Mouse (Mus musculus) bone marrow, adult 2 months (tissue): ENCODE results near the gene Adarb1.

ENCODE experiments used
- CTCF ChIP-seq: fragments of 200-500 bp; IDR thresholded peaks from 2 replicates; pipeline ENCODE4 v1.5.1; 2011; ENCODE audit warnings: low read length, control low read depth; ENCODE audit not compliant: control insufficient read depth, insufficient read depth
- POLR2A ChIP-seq: fragments of 200-500 bp; IDR thresholded peaks from 2 replicates; pipeline ENCODE4 v1.6.1; 2011; ENCODE audit warnings: low read depth, mild to moderate bottlenecking, control low read depth, low read length, borderline replicate concordance; ENCODE audit not compliant: control insufficient read depth

DNA sequence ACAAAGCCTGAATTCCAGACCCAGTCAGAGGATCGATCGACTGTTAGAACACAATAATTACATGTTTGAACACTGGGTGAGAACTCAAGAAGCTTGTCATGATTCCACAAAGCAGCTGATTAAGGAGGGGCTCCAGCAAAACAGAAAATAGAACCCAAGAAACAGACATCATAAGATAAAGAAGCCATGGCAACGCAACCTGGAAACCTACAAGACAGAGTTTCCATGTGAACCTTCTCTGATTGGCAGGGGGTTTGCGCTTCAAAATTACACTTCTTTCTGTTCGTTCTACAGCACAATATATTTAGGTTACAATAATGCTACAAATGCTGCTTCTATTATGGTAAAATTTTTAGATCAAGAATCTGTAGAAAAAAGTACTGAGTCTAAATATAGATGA is 47.9 kb downstream of the Adarb1 start:
- TF ChIP-seq CTCF (no peak), POLR2A (no peak)
